Mouse (Mus musculus) myocyte (in vitro differentiated cells): ENCODE data around the gene Pxylp1. TPM values are rescaled to one million over a fixed set of nuclear protein-coding genes. Genes with fewer than 3 reads are reported as not detected.

ENCODE experiments used
- H3K27me3 ChIP-seq: one replicate; pipeline ENCODE4 v1.6.1; 2011; ENCODE audit not compliant: control insufficient read depth, insufficient read depth, insufficient read length
- H3K36me3 ChIP-seq: one replicate; pipeline ENCODE4 v1.6.1; 2011; ENCODE audit not compliant: control insufficient read depth, insufficient read depth
- H3K4me2 ChIP-seq: one replicate; pipeline ENCODE4 v1.6.1; 2011; ENCODE audit warnings: low read depth, control low read depth
- H3K4me3 ChIP-seq: one replicate; pipeline ENCODE4 v1.5.1; 2011; ENCODE audit warnings: mild to moderate bottlenecking, control low read depth, moderate library complexity
- H3K79me2 ChIP-seq: one replicate; pipeline ENCODE4 v1.6.1; 2011; ENCODE audit not compliant: control insufficient read depth, insufficient read depth
- H3ac ChIP-seq: one replicate; pipeline ENCODE4 v1.6.1; 2011; ENCODE audit not compliant: control insufficient read depth, insufficient read length
- CEBPB ChIP-seq: IDR thresholded peaks from 2 replicates; pipeline ENCODE4 v1.6.1; 2011; ENCODE audit warnings: mild to moderate bottlenecking, moderate library complexity; ENCODE audit not compliant: poor library complexity, insufficient read depth, severe bottlenecking
- E2F4 ChIP-seq: IDR thresholded peaks from one replicate; pipeline ENCODE4 v1.6.1; 2011; ENCODE audit warnings: mild to moderate bottlenecking, control low read depth, moderate library complexity; ENCODE audit not compliant: insufficient read depth
- MAX ChIP-seq: IDR thresholded peaks from one replicate; pipeline ENCODE4 v1.6.1; 2011; ENCODE audit warnings: low read depth, mild to moderate bottlenecking, control low read depth
- MYOD1 ChIP-seq, 3 experiments: IDR thresholded peaks; one replicate each; pipeline ENCODE4 v1.6.1; 2011; ENCODE audit warnings: control low read depth in 2 of 3, low read depth in 2 of 3, mild to moderate bottlenecking in 2 of 3, moderate library complexity in 1 of 3; ENCODE audit not compliant: insufficient read length in 2 of 3, control insufficient read depth in 1 of 3
- MYOG ChIP-seq, 3 experiments: IDR thresholded peaks; one replicate each; pipeline ENCODE4 v1.6.1; 2011; ENCODE audit warnings: control low read depth in 2 of 3, low read depth in 2 of 3, mild to moderate bottlenecking in 2 of 3; ENCODE audit not compliant: insufficient read length in 2 of 3, control insufficient read depth in 1 of 3, insufficient read depth in 1 of 3
- POLR2A ChIP-seq: IDR thresholded peaks from one replicate; pipeline ENCODE4 v1.6.1; 2011; ENCODE audit warnings: low read depth, mild to moderate bottlenecking, control low read depth, moderate library complexity; ENCODE audit not compliant: insufficient read length
- POLR2AphosphoS2 ChIP-seq: IDR thresholded peaks from one replicate; pipeline ENCODE4 v1.6.1; 2011; ENCODE audit warnings: low read depth, control low read depth; ENCODE audit not compliant: insufficient read length
- REST ChIP-seq: IDR thresholded peaks from one replicate; pipeline ENCODE4 v1.6.1; 2011; ENCODE audit warnings: mild to moderate bottlenecking, control low read depth, moderate library complexity; ENCODE audit not compliant: insufficient read depth, insufficient read length
- SRF ChIP-seq: IDR thresholded peaks from one replicate; pipeline ENCODE4 v1.6.1; 2011; ENCODE audit warnings: low read depth; ENCODE audit not compliant: control insufficient read depth, insufficient read length
- TCF12 ChIP-seq: IDR thresholded peaks from one replicate; pipeline ENCODE4 v1.6.1; 2011; ENCODE audit warnings: mild to moderate bottlenecking, control low read depth; ENCODE audit not compliant: poor library complexity, insufficient read depth, severe bottlenecking
- TCF3 ChIP-seq: IDR thresholded peaks from one replicate; pipeline ENCODE4 v1.6.1; 2011; ENCODE audit warnings: low read depth, control low read depth; ENCODE audit not compliant: insufficient read length
- USF1 ChIP-seq: IDR thresholded peaks from one replicate; pipeline ENCODE4 v1.6.1; 2011; ENCODE audit warnings: low read depth, mild to moderate bottlenecking, control low read depth, moderate library complexity
- polyA plus RNA-seq: library from polyadenylated mRNA; unstranded; fragments of >200 nt; fragmentation: generic; extraction: Trizol; gene quantifications from one replicate; pipeline ENCODE4 v1.2.1, GENCODE M21; 2012; ENCODE audit warnings: missing spikeins

Pxylp1 gene
- polyA plus RNA-seq, 1 experiment: 3.1 TPM

- Histone ChIP-seq H3K4me2 (no peak overlapping the region), H3K4me3 (no peak overlapping the region), H3ac (no peak overlapping the region), H3K79me2 (no peaks in the 10 kb centered on the region), H3K27me3 (no peaks in the 10 kb centered on the region), H3K36me3 (no peaks in the 10 kb centered on the region)
- TF ChIP-seq USF1 (no peak), MYOG (IDR thresholded peaks at IDR 0.05; ENCODE audit: control insufficient read depth in 1 of 3, insufficient read depth in 1 of 3, insufficient read length in 2 of 3, low read depth in 2 of 3) (no peak), MAX (no peak), MYOD1 (IDR thresholded peaks at IDR 0.05; ENCODE audit: control insufficient read depth in 1 of 3, insufficient read length in 2 of 3, low read depth in 2 of 3) (no peak), E2F4 (no peak), CEBPB (no peak), POLR2AphosphoS2 (no peak), POLR2A (no peak), REST (no peak), SRF (no peak), TCF3 (no peak), TCF12 (no peak)
Measured at GRCm38 (mm10) chr9:96870104-96870503, 22.4 kb downstream of the Pxylp1 start.

GRCm38 (mm10) chr9:96869542-96869941 is 22.9 kb downstream of the Pxylp1 start:
- H3K4me3 ChIP-seq: no peak overlapping the region
- no peaks in the 10 kb centered on the region for H3K27me3 ChIP-seq

DNA sequence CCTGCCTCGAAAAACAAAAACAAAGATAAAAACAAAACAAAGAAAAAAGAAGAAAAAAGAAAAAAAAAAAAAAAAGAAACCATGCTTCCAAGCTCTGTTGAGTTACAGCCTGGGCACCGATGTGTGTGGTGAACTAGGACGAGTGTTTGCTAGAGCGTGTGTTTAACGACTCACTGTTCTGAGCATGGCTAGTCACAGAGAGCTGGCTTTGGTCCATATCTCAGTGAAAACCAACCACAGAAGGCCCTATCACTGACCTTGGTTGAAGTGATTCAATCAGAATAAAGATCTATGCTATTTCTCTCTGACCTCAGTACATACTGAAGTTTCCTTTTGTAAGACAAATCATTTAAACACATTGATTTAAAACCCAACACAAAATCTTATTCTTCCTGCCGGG is 23.9 kb downstream of the Pxylp1 start:
- Histone ChIP-seq H3ac (no peak overlapping the region), H3K4me3 (no peak overlapping the region), H3K27me3 (no peaks in the 10 kb centered on the region), H3K79me2 (no peaks in the 10 kb centered on the region), H3K36me3 (no peaks in the 10 kb centered on the region), H3K4me2 (no peak overlapping the region)
- TF ChIP-seq MAX (no peak), MYOG (IDR thresholded peaks at IDR 0.05; ENCODE audit: control insufficient read depth in 1 of 3, insufficient read depth in 1 of 3, insufficient read length in 2 of 3, low read depth in 2 of 3) (no peak)

More at GRCm38 (mm10) chr9:96869542-96869941, 22.9 kb downstream of the Pxylp1 start:
- TF ChIP-seq SRF: no peak
- TF ChIP-seq CEBPB: no peak
- TF ChIP-seq MYOG (IDR thresholded peaks at IDR 0.05; ENCODE audit: control insufficient read depth in 1 of 3, insufficient read depth in 1 of 3, insufficient read length in 2 of 3, low read depth in 2 of 3): no peak
- TF ChIP-seq USF1: no peak
- TF ChIP-seq REST: no peak
- TF ChIP-seq MYOD1 (IDR thresholded peaks at IDR 0.05; ENCODE audit: control insufficient read depth in 1 of 3, insufficient read length in 2 of 3, low read depth in 2 of 3): no peak
- no peak for TF ChIP-seq TCF3
- no peak for TF ChIP-seq TCF12
- no peak for TF ChIP-seq MAX
- no peak for TF ChIP-seq POLR2AphosphoS2
- TF ChIP-seq POLR2A: no peak
- no peak for TF ChIP-seq E2F4
- Histone ChIP-seq H3ac (no peak overlapping the region), H3K79me2 (no peaks in the 10 kb centered on the region), H3K4me2 (no peak overlapping the region), H3K36me3 (no peaks in the 10 kb centered on the region)

DNA sequence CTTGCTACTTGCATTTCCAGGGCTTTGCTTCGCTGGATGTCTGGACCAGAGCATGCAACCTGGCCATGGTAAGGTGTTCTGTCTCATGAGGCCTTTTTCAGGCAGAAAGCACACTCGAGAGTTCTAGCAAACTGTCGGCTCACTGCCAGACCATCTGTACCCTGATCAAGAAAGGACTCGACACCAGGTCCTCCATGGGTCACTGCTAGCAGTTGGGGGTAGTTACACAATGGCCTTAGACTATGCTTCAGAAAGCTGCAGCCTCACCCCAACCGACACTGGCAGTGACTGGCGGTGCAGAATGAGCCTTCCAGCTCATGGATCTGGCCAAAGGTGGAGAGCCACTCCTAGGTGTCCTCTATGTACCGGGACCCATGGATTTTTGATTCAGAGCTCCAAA is 25.3 kb downstream of the Pxylp1 start:
- H3K4me3 ChIP-seq: no peak overlapping the region
- H3ac ChIP-seq: no peak overlapping the region
- no peaks in the 10 kb centered on the region for H3K27me3 ChIP-seq
- H3K79me2 ChIP-seq: no peaks in the 10 kb centered on the region
- H3K4me2 ChIP-seq: no peak overlapping the region
- no peaks in the 10 kb centered on the region for H3K36me3 ChIP-seq
- TF ChIP-seq POLR2A (no peak), POLR2AphosphoS2 (no peak), MYOG (IDR thresholded peaks at IDR 0.05; ENCODE audit: control insufficient read depth in 1 of 3, insufficient read depth in 1 of 3, insufficient read length in 2 of 3, low read depth in 2 of 3) (no peak), TCF12 (no peak), SRF (no peak), CEBPB (no peak), USF1 (no peak), MAX (no peak), MYOD1 (IDR thresholded peaks at IDR 0.05; ENCODE audit: control insufficient read depth in 1 of 3, insufficient read length in 2 of 3, low read depth in 2 of 3) (no peak), REST (no peak), E2F4 (no peak), TCF3 (no peak)

DNA sequence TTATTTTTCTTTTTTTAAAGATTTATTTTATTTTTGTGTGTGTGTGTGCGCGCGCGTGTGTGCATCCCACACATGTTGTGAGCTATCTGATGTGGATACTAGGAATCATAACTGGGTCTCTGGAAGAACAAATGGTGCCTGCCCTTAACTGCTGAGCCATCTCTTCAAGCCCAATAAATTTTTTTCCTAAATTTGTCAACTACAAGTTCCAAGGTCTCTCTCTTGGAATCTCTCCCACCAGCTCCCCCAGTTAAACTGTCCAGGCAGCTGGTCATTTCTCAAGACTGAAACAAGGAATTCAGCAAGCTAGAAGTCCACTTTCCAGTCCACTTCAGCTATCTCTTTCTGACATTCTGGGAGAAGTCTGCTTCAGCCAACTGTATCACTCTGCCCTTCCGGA is 26.3 kb downstream of the Pxylp1 start:
- H3K36me3 ChIP-seq: no peaks in the 10 kb centered on the region
- no peak overlapping the region for H3K4me2 ChIP-seq
- TF ChIP-seq MAX (no peak), TCF12 (no peak), SRF (no peak), POLR2A (no peak), MYOD1 (IDR thresholded peaks at IDR 0.05; ENCODE audit: control insufficient read depth in 1 of 3, insufficient read length in 2 of 3, low read depth in 2 of 3) (no peak), POLR2AphosphoS2 (no peak), TCF3 (no peak), USF1 (no peak), CEBPB (no peak)
- no peaks in the 10 kb centered on the region for H3K79me2 ChIP-seq
- H3ac ChIP-seq: no peak overlapping the region
- no peaks in the 10 kb centered on the region for H3K27me3 ChIP-seq
- no peak overlapping the region for H3K4me3 ChIP-seq
